Mouse (Mus musculus): ENCODE results near the gene Tmem171. TPM values are rescaled to one million over a fixed set of nuclear protein-coding genes. Genes with fewer than 3 reads are reported as not detected.

The Tmem171 gene
- polyA plus RNA-seq, 1 experiment from 2014 or later, result 8.4 TPM

GRCm38 (mm10) chr13:98662173-98662675 is 32.4 kb downstream of the Tmem171 start:
- no peak overlapping the region for H3K27ac ChIP-seq
- no peak overlapping the region for H3K9ac ChIP-seq
- H3K27me3 ChIP-seq (replicated peaks), result no peaks in the 10 kb centered on the region
- no peak for ATAC-seq (ENCODE audit: insufficient read depth, low FRiP score, low read depth)
- no peak overlapping the region for H3K4me2 ChIP-seq
- no peaks in the 10 kb centered on the region for H3K36me3 ChIP-seq
- no peaks in the 10 kb centered on the region for H3K9me3 ChIP-seq
- H3K4me3 ChIP-seq (replicated peaks), result no peak overlapping the region
- WGBS, result 93% methylated on average over 4 of the region's 4 CpGs
- H3K4me1 ChIP-seq, result no peaks in the 10 kb centered on the region

DNA sequence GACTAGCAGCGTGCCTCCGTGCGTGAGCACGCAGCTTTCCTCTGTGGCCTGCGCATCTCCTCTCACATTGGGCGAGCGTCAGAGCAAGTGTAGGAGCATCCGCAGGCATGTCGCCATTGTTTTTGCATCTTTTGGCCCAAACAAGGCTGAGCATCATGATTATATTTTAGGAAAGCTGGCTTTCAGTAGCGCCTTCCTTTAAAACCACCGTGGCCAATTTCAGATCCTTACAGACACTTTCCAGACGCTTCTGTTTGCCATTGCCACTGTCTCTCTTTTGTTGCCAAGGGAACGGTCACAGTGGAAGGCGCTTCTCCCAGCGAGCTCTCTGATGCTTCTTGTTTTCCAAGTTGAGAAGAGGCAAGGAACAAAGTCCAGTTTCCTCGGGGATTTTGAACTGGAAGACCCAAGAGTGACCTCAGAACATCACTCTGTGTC is 38.6 kb downstream of the Tmem171 start:
- no peak overlapping the region for H3K27ac ChIP-seq
- WGBS, result 80% methylated on average over 16 of the region's 16 CpGs
- H3K27me3 ChIP-seq (replicated peaks), result no peaks in the 10 kb centered on the region
- no peak overlapping the region for H3K4me2 ChIP-seq
- H3K4me1 ChIP-seq, result peaks cover 14% of the 10 kb centered on the region
- no peak overlapping the region for H3K9ac ChIP-seq
- no peaks in the 10 kb centered on the region for H3K36me3 ChIP-seq
- no peak overlapping the region for H3K4me3 ChIP-seq (replicated peaks)
- no peaks in the 10 kb centered on the region for H3K9me3 ChIP-seq
- no peak for ATAC-seq (ENCODE audit: insufficient read depth, low FRiP score, low read depth)

DNA sequence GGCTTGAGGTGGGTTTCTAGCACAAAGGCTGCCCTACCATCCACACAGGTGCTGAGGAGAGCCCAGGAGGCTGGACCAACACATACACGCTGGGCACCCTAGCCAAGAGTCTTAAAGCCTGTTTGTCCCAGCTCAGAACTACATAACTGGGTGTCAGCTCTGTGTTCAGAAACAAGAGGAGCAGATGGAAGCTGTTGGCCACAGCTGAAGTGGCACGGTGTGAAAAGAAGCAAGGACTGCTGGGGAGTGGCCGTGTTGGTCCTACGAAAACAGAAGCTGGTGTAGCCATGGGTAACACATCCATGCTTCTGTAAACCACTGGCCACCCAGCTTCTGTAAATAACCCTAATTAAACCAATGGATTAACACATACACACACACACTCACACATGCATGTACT is 39.3 kb downstream of the Tmem171 start:
- no peak for ATAC-seq (ENCODE audit: insufficient read depth, low FRiP score, low read depth)
- H3K27ac ChIP-seq, result 0 out of 2 replicates have a peak overlapping the region, but pooled peaks have one; percentile 26
- H3K4me3 ChIP-seq (replicated peaks), result no peak overlapping the region
- no peak overlapping the region for H3K4me2 ChIP-seq
- peaks cover 14% of the 10 kb centered on the region for H3K4me1 ChIP-seq
- no peaks in the 10 kb centered on the region for H3K9me3 ChIP-seq
- WGBS, result 85% methylated on average over 4 of the region's 4 CpGs
- no peaks in the 10 kb centered on the region for H3K27me3 ChIP-seq (replicated peaks)
- H3K9ac ChIP-seq, result no peak overlapping the region
- no peaks in the 10 kb centered on the region for H3K36me3 ChIP-seq

DNA sequence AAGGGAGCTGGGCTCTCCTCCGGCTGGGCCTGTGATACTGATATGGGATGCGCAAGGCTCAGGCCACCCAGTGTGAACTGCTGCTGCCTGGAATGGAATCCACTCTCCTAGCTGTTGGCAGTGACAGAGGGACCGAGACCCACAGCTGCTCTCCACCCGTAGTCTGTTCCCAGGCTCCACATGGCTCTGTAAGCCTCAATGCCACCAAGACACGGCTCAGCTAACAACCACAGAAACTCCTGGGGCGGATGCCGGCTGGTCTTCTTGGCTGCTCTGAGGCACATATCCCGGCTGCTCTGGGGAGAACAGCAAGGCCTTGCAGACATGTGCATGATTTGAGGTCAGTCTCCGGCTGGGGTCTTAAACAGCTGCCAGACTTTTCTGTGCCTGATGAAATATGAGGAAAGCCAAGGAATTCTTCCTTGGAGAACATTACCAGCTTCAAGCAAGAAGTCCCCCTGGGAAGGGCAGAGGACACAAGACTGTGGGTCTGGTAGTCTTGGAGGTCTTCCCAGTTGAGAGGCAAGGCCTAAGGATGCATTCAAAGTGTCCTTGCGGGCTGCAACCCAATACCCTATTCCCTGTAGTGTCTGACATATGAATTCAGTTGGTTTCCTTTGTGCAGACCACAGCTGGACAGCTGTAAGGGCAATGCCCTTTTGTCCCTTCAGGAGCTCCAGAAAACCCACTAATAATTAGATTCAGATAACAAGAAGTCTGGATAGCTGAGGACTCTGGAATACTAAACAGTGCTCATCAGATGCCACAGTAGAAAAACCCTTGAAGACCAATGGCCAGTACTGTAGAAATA is 40.3 kb downstream of the Tmem171 start:
- 59% methylated on average over 10 of the region's 10 CpGs for WGBS
- Histone ChIP-seq H3K27me3 (replicated peaks) (no peaks in the 10 kb centered on the region), H3K9ac (no peak overlapping the region), H3K9me3 (no peaks in the 10 kb centered on the region), H3K4me1 (peaks cover 14% of the 10 kb centered on the region), H3K4me2 (no peak overlapping the region), H3K27ac (peak overlapping the region; percentile 55), H3K36me3 (no peaks in the 10 kb centered on the region), H3K4me3 (replicated peaks) (no peak overlapping the region)
- peak; percentile 28; the same call in 1 of the 2 replicates for ATAC-seq (ENCODE audit: insufficient read depth, low FRiP score, low read depth)

- peaks cover 14% of the 10 kb centered on the region for H3K4me1 ChIP-seq
- H3K9me3 ChIP-seq, result no peaks in the 10 kb centered on the region
- no peak overlapping the region for H3K4me3 ChIP-seq (replicated peaks)
- no peak overlapping the region for H3K9ac ChIP-seq
- peak overlapping the region; percentile 67 for H3K27ac ChIP-seq
- no peak overlapping the region for H3K4me2 ChIP-seq
- H3K36me3 ChIP-seq, result no peaks in the 10 kb centered on the region
- H3K27me3 ChIP-seq (replicated peaks), result no peaks in the 10 kb centered on the region
- ATAC-seq (ENCODE audit: insufficient read depth, low FRiP score, low read depth), result no peak
- WGBS, result 42% methylated on average over 2 of the region's 2 CpGs
These were observed 42.4 kb downstream of the Tmem171 start for GRCm38 (mm10) chr13:98652194-98652593.

GRCm38 (mm10) chr13:98651228-98651977 is 43.2 kb downstream of the Tmem171 start:
- H3K27me3 ChIP-seq (replicated peaks), result no peaks in the 10 kb centered on the region
- no peak overlapping the region; the same call in 1 of the 2 replicates for H3K4me2 ChIP-seq
- no peak overlapping the region for H3K4me3 ChIP-seq (replicated peaks)
- peak overlapping the region; percentile 67 for H3K27ac ChIP-seq
- 53% methylated on average over 17 of the region's 17 CpGs for WGBS
- no peaks in the 10 kb centered on the region for H3K9me3 ChIP-seq
- H3K36me3 ChIP-seq, result no peaks in the 10 kb centered on the region
- no peak overlapping the region for H3K9ac ChIP-seq
- peak; percentile 53 for ATAC-seq (ENCODE audit: insufficient read depth, low FRiP score, low read depth)
- H3K4me1 ChIP-seq, result peaks cover 14% of the 10 kb centered on the region

GRCm38 (mm10) chr13:98647775-98648568 is 46.7 kb downstream of the Tmem171 start:
- WGBS, result 79% methylated on average over 22 of the region's 22 CpGs
- H3K36me3 ChIP-seq, result no peaks in the 10 kb centered on the region
- no peaks in the 10 kb centered on the region for H3K27me3 ChIP-seq (replicated peaks)
- H3K4me2 ChIP-seq, result no peak overlapping the region
- no peaks in the 10 kb centered on the region for H3K9me3 ChIP-seq
- no peak overlapping the region for H3K4me3 ChIP-seq (replicated peaks)
- no peak overlapping the region for H3K9ac ChIP-seq
- H3K4me1 ChIP-seq, result peaks cover 8% of the 10 kb centered on the region; the same call in 1 of the 2 replicates
- ATAC-seq (ENCODE audit: insufficient read depth, low FRiP score, low read depth), result no peak
- H3K27ac ChIP-seq, result no peak overlapping the region

- Histone ChIP-seq H3K9me3 (no peaks in the 10 kb centered on the region), H3K36me3 (no peaks in the 10 kb centered on the region), H3K4me1 (no peaks in the 10 kb centered on the region), H3K27ac (peak overlapping the region; percentile 40), H3K4me2 (no peak overlapping the region), H3K9ac (no peak overlapping the region), H3K4me3 (replicated peaks) (no peak overlapping the region), H3K27me3 (replicated peaks) (0 out of 2 replicates have a peak, but pooled peaks cover 5% of the 10 kb centered on the region)
- 62% methylated on average over 5 of the region's 5 CpGs for WGBS
- peak; percentile 39; the same call in 1 of the 2 replicates for ATAC-seq (ENCODE audit: insufficient read depth, low FRiP score, low read depth)
These were observed 56.0 kb downstream of the Tmem171 start for GRCm38 (mm10) chr13:98638507-98639166.

GRCm38 (mm10) chr13:98637145-98637544 is 57.5 kb downstream of the Tmem171 start, which contains the start of gene Tmem174:
TSS of gene Tmem174 (minus strand) at chr13:98637410.
- no peaks in the 10 kb centered on the region for H3K9me3 ChIP-seq
- no peak within 1 kb of the TSS for H3K4me3 ChIP-seq (replicated peaks)
- 0 out of 2 replicates have a peak, but pooled peaks cover 5% of the 10 kb centered on the region for H3K27me3 ChIP-seq (replicated peaks)
- H3K9ac ChIP-seq, result no peak within 1 kb of the TSS
- WGBS, result 86% methylated on average over 12 of the region's 12 CpGs
- H3K36me3 ChIP-seq, result no peaks in the 10 kb centered on the region
- no peak within 1 kb of the TSS for H3K4me2 ChIP-seq
- no peak for ATAC-seq (ENCODE audit: insufficient read depth, low FRiP score, low read depth)
- peak within 1 kb of the TSS; percentile 23 for H3K27ac ChIP-seq
- no peaks in the 10 kb centered on the region for H3K4me1 ChIP-seq

- Histone ChIP-seq H3K9ac (no peak overlapping the region), H3K4me1 (no peaks in the 10 kb centered on the region), H3K9me3 (no peaks in the 10 kb centered on the region), H3K36me3 (no peaks in the 10 kb centered on the region), H3K27ac (no peak overlapping the region), H3K4me3 (replicated peaks) (no peak overlapping the region), H3K27me3 (replicated peaks) (0 out of 2 replicates have a peak, but pooled peaks cover 5% of the 10 kb centered on the region), H3K4me2 (no peak overlapping the region)
- WGBS, result 63% methylated on average over 18 of the region's 18 CpGs
- ATAC-seq (ENCODE audit: insufficient read depth, low FRiP score, low read depth), result no peak
These were observed 58.1 kb downstream of the Tmem171 start for GRCm38 (mm10) chr13:98636571-98636970.
